Mouse (Mus musculus): Measurements from ENCODE around the gene Celf2.

The Celf2 gene

DNA sequence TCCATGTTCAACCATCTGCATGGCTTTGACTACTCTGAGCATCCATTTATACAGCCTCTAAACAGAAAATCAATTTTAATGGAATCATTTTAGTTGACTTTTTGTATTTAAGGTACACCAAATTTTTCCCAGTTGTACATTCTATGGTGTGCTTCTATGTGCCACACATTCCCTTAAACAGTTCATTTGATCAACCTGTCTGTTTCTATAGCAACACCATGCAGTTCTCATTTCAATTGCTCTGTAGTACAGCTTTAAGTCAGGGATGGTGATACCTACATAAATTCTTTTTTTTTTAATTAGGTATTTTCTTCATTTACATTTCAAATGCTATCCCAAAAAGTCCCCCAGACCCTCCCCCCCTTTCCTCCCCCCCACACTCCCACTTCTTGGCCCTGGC is 831.9 kb downstream of the Celf2 start:
- DNase-seq (ENCODE audit: low spot score), result no peak

DNA sequence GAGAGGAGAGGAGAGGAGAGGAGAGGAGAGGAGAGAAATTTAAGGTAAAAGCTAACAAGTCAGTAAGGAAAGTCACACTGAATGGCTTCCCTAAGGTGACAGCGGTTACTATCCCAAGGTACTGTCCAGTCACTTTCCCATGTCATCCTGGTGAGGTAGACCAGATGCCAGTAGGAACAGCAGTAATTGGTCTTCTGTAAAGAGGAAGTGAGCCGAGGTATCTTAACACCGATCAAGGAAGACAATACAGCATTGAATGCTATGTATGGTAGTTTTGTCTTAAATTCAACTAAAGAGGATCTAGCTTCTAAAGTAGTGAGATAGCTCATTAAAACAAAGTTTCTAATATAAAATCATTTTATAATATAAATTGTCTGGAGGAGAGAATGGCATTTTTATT is 835.0 kb downstream of the Celf2 start:
- no peak for DNase-seq (ENCODE audit: low spot score)

DNA sequence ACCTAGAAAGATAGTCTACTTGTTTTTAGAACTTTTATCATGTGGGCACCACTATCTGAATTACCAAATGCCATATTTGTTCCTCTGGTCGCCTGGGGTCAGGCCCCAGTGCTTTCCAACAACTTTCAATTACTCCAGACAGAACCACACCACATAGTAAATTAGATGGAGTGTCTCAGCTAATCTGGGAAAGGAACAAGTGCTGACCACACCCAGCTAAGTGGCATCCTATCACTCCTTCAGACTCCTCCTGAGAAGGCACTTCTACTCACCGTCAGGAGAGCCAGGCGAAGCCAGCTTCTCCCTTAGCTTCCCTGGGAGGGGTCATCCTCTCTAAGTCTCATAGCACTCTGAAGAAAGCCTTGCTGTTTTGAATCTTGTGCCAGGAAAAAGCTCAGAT is 835.9 kb downstream of the Celf2 start:
- DNase-seq (ENCODE audit: low spot score), result no peak

DNA sequence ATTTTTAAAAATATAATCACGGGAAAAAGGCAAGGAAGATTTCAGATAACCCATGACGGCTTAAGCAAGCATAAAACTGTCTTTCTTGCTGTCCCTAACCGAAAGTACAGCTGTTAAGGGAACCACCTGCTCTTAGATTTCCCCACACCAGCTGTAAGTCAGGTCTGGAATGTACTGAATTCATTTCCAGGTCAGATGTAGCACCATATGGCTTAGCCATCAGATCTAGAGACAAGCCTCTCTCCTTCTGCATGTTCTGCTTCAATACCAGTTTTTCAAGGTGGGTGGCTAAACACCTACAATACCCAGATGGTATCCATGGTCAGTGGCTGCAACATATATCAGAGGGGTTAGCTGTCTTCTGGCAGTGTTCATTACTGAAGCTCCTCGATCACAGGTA is 841.8 kb downstream of the Celf2 start:
- no peak for DNase-seq (ENCODE audit: low spot score)

DNA sequence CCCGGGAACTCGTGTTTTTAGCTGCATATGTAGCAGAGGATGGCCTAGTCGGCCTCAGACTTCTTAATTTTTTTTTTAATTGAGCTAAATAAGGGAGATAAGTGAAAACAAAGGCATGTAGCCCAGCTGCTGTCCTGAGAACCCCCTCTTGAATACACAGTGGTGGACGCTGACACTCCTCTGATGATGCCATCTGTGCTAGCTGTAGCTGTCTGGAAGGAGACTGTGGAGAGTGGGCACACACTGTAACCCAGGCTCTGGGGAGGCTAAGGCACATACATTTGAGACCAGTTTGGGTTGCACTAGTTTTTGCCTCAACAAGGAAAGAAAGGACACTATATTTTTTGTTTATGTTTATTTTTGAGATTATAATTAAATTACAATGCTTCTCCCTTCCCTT is 849.5 kb downstream of the Celf2 start:
- no peak for DNase-seq (ENCODE audit: low spot score)

DNA sequence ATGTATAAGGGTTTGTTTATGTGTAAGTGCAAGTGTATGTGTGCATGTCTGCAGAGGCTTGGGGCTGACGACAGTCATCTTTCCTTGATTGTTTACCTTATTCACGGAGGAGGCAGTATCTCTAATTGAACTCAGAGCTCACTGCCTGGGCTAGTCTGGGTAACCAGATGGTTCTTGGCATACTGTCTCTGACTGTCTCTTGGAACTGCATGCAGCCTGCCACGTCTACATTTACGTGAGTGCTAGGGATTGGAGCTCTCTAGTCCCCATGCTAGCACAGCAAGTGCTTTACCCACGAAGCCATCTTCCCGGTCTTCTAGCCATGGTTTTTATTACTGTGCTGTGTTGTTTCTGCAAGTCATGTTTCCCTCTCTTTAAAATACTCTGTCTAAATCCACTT is 855.6 kb downstream of the Celf2 start:
- no peak for DNase-seq (ENCODE audit: low spot score)

DNA sequence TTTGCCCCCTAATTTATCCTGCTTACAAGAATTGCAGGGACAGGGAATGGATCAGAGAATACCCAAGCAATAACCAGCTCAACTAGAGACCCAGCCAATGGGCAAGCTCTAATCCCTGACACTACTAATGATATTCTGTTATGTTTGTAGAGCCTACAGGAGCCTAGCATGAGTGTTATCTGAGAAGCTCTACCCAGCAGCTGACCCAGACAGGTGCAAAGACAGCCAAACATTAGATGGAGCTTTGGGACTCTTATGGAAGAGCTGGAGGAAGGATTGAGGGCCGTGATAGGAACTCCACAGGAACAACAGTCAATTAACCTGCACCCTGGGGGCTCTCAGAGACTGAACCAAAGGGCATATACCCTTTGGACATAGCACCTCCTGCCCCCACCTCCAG is 857.7 kb downstream of the Celf2 start:
- no peak for DNase-seq (ENCODE audit: low spot score)

DNA sequence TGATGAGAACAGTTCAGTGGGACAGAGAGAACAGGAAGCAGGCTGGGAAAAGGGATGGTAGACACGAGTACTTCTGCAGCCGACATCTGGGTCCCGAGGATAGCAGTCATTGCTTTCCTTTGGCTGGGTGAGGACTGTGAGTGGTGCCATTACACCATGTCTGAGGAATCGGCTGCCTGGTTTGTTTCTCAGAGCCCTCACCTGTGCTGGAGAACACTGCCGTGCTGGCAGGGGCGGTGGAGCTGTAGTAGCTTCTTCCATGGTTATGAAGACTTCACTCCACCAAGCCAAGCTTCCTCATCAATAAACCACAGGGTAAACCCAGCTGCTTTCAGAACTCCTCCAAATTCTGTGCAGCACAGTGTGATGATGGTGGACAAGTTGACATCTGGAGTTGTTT is 860.5 kb downstream of the Celf2 start:
- DNase-seq (ENCODE audit: low spot score), result no peak

DNA sequence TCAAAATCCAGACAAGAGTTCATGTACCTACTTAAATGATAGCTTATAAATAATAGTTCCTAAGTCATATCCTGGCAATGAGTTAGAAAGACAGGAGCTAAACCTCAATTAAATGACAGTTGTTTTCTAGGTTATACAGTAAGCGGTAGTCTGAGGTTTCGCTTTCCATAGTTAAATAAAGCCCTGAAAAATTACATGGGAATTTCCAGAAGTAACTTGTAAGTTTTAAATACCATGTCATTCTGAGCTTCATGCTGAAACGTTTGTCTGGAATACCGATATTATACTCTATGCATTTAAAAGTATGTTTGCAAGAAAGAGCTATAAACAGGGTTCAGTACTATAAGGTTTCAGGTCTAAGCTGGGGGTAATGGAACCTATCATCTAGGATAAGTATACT is 862.3 kb downstream of the Celf2 start:
- DNase-seq (ENCODE audit: low spot score), result no peak

DNA sequence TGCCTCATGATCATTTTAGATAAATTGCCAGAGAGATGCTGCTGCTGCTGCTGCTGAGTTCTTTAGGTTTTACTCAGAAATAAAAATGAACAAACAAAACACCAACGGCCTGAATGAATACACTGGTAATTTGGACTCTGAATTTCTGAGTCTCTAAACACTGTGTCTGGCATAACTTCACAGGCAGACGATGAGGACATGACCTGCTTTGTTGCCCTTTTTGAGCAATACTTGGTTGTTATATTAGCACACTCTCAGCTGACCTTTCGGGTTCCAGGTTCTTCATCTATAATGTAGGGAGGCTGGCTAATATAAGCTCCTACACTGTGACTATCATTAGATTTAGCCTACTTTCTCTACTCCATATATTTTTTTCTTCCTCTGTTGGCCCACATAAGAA is 863.0 kb downstream of the Celf2 start:
- no peak for DNase-seq (ENCODE audit: low spot score)

DNA sequence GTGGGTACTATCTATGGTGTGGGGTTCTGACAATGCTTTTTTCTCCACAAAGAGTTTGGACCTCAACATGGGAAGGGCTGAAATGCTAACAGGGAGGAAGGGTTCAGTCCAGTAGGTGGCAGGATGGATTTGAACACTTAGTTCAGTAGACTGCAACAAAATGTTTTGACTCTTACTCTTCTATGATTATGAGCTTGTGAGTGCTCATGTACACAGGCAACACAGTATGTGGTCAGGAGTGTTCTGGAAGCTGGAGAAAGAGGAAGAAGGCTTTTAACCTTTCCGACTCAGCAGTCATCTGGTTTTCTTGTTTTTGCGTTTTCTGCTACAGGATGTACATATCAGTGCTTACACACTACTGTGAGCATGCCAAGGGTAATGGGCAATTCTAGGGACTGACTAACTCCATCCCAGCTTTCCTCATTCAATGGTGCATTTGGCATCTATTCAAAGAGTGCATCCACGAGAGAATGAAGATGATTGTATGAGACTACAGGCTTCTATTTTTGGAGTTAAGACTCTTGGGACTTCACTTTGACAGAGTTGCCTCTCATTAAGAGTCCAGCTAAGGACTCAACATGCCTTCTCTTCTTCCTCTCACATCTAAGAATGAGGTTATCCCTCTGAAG is 867.0 kb downstream of the Celf2 start:
- DNase-seq (ENCODE audit: low spot score), result no peak

DNA sequence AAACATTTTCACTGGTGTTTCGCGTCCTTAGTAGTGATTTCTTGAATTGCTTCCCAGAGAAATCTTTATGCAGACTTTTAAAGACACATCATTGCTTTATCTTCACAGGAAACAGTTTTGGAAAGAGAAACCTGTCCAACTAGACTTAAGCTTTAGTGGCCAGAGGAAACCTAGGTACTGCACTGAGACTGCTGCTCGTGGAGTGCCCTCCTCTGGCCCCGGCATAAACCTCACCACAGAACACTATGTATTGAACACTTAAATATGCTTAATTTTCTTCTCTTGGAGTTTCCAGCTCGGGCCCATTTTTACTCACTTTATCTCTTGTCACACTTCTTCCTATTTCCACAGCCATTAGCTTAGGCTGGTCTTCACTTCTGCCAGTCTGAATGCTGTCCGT is 870.0 kb downstream of the Celf2 start:
- no peak for DNase-seq (ENCODE audit: low spot score)

DNA sequence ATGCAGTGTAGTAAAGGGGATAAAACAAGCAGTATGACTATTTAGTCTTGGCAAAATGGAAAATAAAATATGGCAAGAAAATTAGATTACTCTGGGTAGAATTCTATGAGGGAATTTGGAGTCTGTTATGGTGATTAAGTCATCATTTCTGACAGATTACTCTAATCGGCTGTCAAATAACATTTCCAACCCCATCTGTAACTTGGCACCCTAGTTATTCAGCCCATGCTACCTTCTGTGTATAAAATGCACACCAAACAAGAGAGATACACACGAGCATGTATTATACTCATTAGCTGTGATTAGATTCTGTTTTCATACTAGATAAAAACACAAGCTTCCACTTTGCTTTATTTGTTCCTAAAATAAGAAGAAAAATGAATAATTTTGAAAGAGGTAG is 872.2 kb downstream of the Celf2 start:
- no peak for DNase-seq (ENCODE audit: low spot score)

DNA sequence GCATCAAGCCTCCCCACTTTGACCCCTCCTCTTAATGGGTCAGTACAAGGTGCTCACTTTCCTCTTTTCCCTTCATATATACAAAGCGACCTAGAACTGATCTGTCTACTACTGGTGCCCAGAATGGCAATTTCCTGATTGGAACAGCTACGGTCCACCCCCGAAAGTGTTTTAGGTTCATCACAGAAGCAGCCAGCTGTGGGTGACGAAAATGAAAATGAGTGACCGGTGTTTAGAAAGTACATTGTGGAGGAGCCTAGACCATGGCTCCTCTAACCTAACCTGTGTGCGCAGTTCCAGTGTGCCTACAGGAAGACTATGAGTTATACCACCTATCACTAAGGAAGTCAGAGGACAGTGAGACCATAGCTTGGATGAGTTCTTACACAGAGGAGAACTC is 874.5 kb downstream of the Celf2 start:
- no peak for DNase-seq (ENCODE audit: low spot score)

DNA sequence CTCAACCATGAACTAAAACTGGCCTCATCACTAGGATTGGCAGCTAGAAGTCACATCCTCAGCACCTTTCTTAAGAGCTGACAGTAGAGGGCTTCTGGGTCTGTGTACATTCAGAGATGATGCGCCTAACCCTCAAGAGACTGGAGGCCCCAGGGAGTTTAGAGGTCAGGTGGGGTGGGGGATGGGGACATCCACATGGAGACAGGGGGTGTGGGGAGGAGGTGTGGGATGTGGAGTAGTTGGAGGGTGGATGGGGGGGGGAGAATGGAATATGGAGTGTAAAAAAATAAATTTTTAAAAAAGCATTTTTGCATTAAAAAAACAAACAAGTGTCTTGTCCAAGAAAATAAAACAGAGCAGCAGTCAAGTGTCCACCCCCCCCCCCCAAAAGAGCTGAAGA is 876.2 kb downstream of the Celf2 start:
- no peak for DNase-seq (ENCODE audit: low spot score)

DNA sequence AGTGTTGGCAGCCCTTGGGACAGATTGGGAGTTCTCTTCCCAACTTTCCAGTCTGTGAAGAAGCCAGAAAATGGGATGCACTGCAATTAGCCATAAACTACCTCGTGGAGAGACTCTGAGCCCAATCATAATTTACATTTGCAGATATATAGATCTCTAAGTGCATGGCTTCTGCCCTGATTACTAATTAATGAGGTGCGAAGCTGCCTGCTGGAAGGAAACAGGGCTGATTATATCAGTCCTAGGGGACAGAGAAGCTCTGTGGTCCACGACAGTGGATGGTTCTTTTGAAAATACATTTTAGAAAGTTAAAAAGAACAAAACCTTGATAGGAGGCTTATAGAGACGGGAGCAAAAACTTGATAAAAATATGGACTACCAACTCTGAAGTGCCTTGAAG is 885.6 kb downstream of the Celf2 start:
- no peak for DNase-seq (ENCODE audit: low spot score)

DNA sequence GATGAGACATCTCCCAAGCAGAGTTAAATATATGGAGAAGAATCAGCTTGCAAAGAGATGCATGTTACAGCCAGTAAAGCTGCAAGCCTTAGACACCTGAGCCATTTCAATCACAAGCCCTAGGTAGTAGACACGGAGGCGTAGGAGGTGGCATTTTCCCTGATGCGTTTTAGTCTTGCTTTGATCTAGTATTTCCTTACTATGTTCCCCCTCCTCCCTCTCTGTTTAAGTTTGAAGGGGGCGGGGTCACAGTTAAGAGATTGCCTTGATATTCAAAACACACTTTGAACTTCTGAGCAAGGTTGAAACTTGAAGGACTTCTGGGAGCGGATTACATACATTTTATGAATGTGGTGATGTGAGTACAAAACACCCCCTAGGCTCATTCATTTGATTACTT is 887.3 kb downstream of the Celf2 start:
- DNase-seq (ENCODE audit: low spot score), result no peak

DNA sequence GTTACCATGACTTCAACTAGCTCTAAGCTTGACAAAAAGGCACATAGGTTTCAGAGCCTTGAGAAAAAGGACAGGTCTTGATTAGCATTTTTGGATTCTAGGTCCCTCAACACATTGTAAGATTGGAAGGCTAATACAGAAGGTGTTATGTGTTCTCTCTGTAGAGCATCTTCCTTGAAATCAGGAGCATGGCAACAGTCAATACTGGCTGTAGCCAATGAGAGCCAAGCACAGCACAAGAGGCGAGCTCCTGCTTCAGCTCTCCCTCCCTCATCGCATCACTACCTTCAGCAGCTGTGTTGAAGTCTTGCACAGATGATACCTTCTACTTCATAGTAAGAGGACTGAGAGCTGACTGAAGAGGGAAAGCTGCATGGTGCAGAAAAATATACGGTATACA is 890.5 kb downstream of the Celf2 start:
- no peak for DNase-seq (ENCODE audit: low spot score)

DNA sequence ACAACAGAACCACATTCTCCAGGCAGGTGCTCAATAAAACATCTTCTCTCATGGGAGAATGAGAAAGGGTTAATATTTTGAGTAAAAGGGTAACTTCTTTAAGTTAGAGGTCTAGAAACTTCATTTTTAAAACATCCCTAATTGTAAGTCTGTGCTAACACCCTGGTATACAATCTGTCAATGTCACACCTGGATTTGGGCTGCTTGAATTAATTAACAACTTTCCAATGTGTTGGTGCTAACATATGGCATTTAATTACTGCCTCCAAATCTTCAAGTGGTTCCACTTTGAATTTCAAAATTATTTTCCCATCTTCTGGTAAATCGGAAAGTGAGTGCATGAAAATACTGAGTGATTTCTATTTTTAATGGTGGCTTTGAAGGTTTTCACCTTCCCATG is 890.9 kb downstream of the Celf2 start:
- no peak for DNase-seq (ENCODE audit: low spot score)

DNA sequence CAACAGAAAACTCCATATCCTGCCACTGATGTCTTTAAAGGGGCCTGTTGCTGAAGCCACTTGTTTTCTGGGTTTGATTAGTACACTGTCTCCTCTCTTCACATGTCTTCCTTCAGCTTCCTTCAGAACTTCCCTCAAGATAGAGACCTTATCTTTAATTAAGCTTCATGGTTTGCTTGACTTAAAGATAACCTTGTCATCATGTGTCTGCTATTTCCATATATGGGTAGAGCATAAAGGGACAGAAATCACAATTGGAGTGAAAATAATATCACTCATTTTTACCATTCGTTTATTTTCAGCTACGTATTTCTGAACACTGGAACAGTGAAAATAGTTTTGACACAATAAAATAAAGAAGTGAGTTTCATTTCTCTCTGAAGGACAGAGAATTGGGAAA is 905.0 kb downstream of the Celf2 start:
- no peak for DNase-seq (ENCODE audit: low spot score)

DNA sequence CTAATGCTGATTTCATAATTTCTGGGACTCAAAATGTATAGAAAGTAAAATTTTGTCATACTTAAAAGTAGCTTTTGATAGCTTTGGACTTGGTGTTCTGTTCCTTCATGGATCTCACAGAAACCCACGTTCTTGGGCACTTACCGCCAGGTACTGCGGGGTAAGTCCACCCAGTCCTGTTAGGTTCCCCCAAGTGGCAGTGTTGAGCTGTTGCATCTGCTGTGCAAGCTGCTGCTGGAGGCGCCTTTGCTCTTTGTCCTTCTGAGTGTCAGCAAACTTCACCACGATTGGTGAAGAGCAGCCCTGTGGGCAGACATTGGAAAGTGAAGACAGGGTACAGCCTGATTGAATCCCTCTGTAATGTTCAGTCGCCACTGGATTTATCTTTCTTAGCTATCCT is 905.5 kb downstream of the Celf2 start:
- no peak for DNase-seq (ENCODE audit: low spot score)

DNA sequence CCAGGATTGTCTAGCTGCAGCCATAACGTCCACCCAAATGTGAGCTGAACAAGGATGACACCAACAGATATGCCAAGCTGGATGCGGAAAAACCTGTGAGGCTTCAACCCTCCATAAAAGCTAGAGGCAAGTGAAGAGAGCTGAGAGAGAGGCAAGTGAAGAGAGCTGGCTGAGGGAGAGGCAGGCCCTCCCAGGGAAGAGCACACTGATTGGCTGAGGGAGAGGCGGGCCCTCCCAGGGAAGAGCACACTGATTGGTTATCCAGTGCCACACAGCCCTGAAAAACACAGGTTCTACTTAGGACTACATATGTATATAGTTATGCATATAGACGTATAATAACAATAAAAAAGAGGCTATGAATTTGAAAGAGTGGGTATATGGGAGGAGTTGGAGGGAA is 907.2 kb downstream of the Celf2 start:
- no peak for DNase-seq (ENCODE audit: low spot score)

DNA sequence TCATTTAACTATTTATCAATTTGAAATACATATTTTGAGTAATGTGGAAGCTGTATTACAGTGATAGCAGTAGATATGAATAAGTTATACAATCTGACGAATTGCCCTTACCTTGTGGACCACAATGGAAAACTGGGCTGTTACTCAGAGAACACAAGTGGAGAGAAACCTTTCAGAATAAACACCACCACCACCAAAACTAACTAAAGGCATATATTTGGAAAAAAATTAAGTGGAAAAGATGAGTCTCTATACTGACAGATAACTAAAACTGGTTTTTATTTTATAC is 910.5 kb downstream of the Celf2 start:
- DNase-seq (ENCODE audit: low spot score), result no peak

DNA sequence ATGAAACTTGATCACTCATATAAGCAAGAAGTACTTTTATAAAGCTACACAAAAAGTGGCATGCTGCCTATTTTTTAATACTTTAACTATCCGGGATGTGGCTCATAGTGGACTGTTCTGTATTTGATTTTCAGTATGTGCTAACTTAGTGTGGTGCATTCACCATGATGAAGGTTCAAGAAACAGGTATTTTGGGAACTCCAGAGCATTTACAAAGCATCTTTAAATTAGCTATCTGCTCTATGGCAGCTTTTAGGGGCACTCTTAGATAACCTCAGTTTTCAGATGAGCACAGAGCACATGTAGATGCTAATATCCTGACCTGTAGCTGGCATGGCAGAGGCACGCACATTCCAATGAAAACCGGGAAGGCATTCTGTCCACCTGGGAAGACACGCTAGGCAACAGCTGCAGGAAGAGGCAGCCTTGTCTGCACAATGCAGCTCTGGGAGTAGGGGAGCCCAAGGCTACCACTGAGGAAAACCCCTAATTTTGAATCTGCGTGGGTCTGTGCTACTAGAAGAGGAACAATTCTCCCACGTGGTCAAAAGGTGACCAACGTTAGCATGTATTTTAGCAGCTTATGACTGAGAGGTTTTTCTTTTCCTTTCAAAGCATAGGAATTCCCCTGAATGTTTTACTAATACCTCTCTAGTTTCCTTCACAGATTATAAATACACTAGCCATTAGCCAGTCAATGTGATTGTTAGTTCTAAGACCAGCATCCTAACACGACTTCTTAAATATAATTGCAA is 911.1 kb downstream of the Celf2 start:
- no peak for DNase-seq (ENCODE audit: low spot score)

DNA sequence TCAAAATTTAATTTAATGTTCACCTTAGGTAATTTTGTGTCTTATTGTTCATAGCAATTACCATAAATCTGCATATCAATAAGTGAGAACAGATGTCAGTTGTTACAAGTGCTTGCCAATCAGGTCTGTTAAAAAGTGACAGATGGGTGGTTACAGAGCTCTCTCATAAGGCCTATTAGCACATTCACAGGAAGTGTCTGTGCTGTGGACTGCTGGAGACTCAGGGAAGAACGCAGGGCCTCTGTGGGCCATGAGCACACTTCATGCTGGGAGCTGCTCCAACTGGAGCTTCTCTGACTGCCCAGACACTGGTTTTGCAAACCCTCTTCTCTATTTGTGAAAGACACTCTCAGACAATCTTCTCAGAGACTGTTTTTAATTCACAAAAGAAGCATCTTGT is 914.6 kb downstream of the Celf2 start:
- no peak for DNase-seq (ENCODE audit: low spot score)

All from urinary bladder, postnatal 25 days (tissue).